ENCODE assay signal across 8 mouse cellular contexts in genomic region chr16:29560869-29561268, GRCm38 (mm10). TPM values are rescaled to one million over a fixed set of nuclear protein-coding genes. Genes with fewer than 3 reads are reported as not detected.
DNase-seq lines count a peak whose midpoint lies in the region; ATAC-seq and TF ChIP-seq lines count a peak whose summit lies in the region.

No protein-coding gene starts in this region.

- TF ChIP-seq EP300 in stomach, postnatal 0 days (optimal IDR thresholded peaks at IDR 0.05): no peak

- no peak overlapping the region for H3K9ac ChIP-seq in embryonic facial prominence, embryonic 13.5 days
- no peak overlapping the region for H3K9ac ChIP-seq in stomach, postnatal 0 days (ENCODE audit: low read length)

- peaks cover 9% of the 10 kb centered on the region; the same call in 1 of the 2 replicates for H3K27me3 ChIP-seq in embryonic facial prominence, embryonic 13.5 days
- H3K27me3 ChIP-seq in hindbrain, embryonic 10.5 days (ENCODE audit: insufficient read depth, poor library complexity, severe bottlenecking): no peaks in the 10 kb centered on the region
- no peaks in the 10 kb centered on the region for H3K27me3 ChIP-seq in stomach, postnatal 0 days (ENCODE audit: control insufficient read depth, insufficient read depth, low read length)

- no peak overlapping the region for H3K4me3 ChIP-seq in embryonic facial prominence, embryonic 13.5 days
- H3K4me3 ChIP-seq in hindbrain, embryonic 10.5 days: no peak overlapping the region
- H3K4me3 ChIP-seq in stomach, postnatal 0 days (ENCODE audit: low read depth, low read length): peak overlapping the region; percentile 8; the same call in 1 of the 2 replicates

- peak overlapping the region; percentile 49 for H3K4me2 ChIP-seq in embryonic facial prominence, embryonic 13.5 days
- H3K4me2 ChIP-seq in stomach, postnatal 0 days (replicated peaks; ENCODE audit: low read depth): peak overlapping the region; percentile 31; the same call in 1 of the 2 replicates

- no peak for ATAC-seq in embryonic facial prominence, embryonic 13.5 days (ENCODE audit: insufficient number of reproducible peaks, insufficient read depth, low FRiP score, low TSS enrichment, low read depth)
- ATAC-seq in stomach, postnatal 0 days (ENCODE audit: low FRiP score, low TSS enrichment): no peak

- peak; percentile 64 for DNase-seq in adrenal gland, postnatal 10 days
- DNase-seq in adrenal gland, adult 8-10 months: no peak
- peak; percentile 72 for DNase-seq in R1 (ENCODE audit: low read depth, low spot score)
- peak; percentile 14 for DNase-seq in hindbrain, embryonic 10.5 days (ENCODE audit: low spot score)
- DNase-seq in layer of hippocampus, postnatal 10 days (ENCODE audit: low spot score in 2 of 2): peak; percentile 54 to 60
- peak; percentile 69 for DNase-seq in mesoderm, embryonic 11.5 days (ENCODE audit: low read depth, low spot score)
- peak; percentile 44 for DNase-seq in stomach, postnatal 0 days (ENCODE audit: low spot score)

- TF ChIP-seq CTCF in stomach, postnatal 0 days (IDR thresholded peaks at IDR 0.05; ENCODE audit: low read depth): peak; percentile 84

- H3K4me1 ChIP-seq in embryonic facial prominence, embryonic 13.5 days: no peaks in the 10 kb centered on the region
- no peaks in the 10 kb centered on the region for H3K4me1 ChIP-seq in hindbrain, embryonic 10.5 days (replicated peaks)
- no peaks in the 10 kb centered on the region for H3K4me1 ChIP-seq in stomach, postnatal 0 days (replicated peaks; ENCODE audit: control insufficient read depth, insufficient read depth)

- H3K9me3 ChIP-seq in embryonic facial prominence, embryonic 13.5 days: no peaks in the 10 kb centered on the region
- H3K9me3 ChIP-seq in hindbrain, embryonic 10.5 days: no peaks in the 10 kb centered on the region
- H3K9me3 ChIP-seq in stomach, postnatal 0 days (ENCODE audit: control insufficient read depth, low read length): no peaks in the 10 kb centered on the region

- H3K36me3 ChIP-seq in embryonic facial prominence, embryonic 13.5 days: no peaks in the 10 kb centered on the region
- H3K36me3 ChIP-seq in hindbrain, embryonic 10.5 days: no peaks in the 10 kb centered on the region
- no peaks in the 10 kb centered on the region for H3K36me3 ChIP-seq in stomach, postnatal 0 days (ENCODE audit: control insufficient read depth, insufficient read depth, low read length)

- WGBS in embryonic facial prominence, embryonic 13.5 days: 5% methylated on average over 7 of the region's 7 CpGs
- WGBS in hindbrain, embryonic 10.5 days: 11% methylated on average over 7 of the region's 7 CpGs
- WGBS in stomach, postnatal 0 days: 4% methylated on average over 7 of the region's 7 CpGs

- no peak overlapping the region for H3K27ac ChIP-seq in embryonic facial prominence, embryonic 13.5 days
- H3K27ac ChIP-seq in hindbrain, embryonic 10.5 days: no peak overlapping the region
- H3K27ac ChIP-seq in stomach, postnatal 0 days (replicated peaks): no peak overlapping the region

RNA-seq across cellular contexts. Expression of gene Atp13a4, which starts 16.2 kb away (rescaled TPM):
- under 1 TPM in 1 of 2 experiments, not detected in 1; 0.42 TPM for total RNA-seq in adrenal gland, postnatal 10 days (2021)
- not detected for total RNA-seq in adrenal gland, adult 8-10 months (2022)
- polyA plus RNA-seq in embryonic facial prominence, embryonic 13.5 days (2015; fragmentation: Nextera tagmentation; extraction: Ambion mirVana): 0.12 and 0.48 TPM in 2 replicates
- polyA plus RNA-seq in hindbrain, embryonic 10.5 days (2016; fragmentation: Nextera tagmentation; extraction: Ambion mirVana): 0.25 TPM in 1 of 2 replicates, not detected in the other
- total RNA-seq in layer of hippocampus, postnatal 10 days (2021): 10 to 100 TPM; 10.3 to 14.1 TPM
- polyA plus RNA-seq in stomach, postnatal 0 days (2015; fragmentation: Nextera tagmentation; extraction: Ambion mirVana): 1.5 and 1.7 TPM in 2 replicates

RNA-seq across cellular contexts. Expression of gene Opa1, which starts 18.3 kb away (rescaled TPM):
- 100 to 1,000 TPM in 1 of 2 experiments, 10 to 100 TPM in 1; 99.7 to 113 TPM for total RNA-seq in adrenal gland, postnatal 10 days (2021)
- 10 to 100 TPM; 76.1 to 85.5 (median 81.6) TPM for total RNA-seq in adrenal gland, adult 8-10 months (2022)
- 29.6 and 32.4 TPM in 2 replicates for polyA plus RNA-seq in embryonic facial prominence, embryonic 13.5 days (2015; fragmentation: Nextera tagmentation; extraction: Ambion mirVana)
- polyA plus RNA-seq in hindbrain, embryonic 10.5 days (2016; fragmentation: Nextera tagmentation; extraction: Ambion mirVana): 36.9 and 38.8 TPM in 2 replicates
- 100 to 1,000 TPM; 109 to 110 TPM for total RNA-seq in layer of hippocampus, postnatal 10 days (2021)
- polyA plus RNA-seq in stomach, postnatal 0 days (2015; fragmentation: Nextera tagmentation; extraction: Ambion mirVana): 14.5 and 16.1 TPM in 2 replicates

Comparison
In these comparisons a context has a peak if more than half of its experiments do, and no peak if none do; other contexts are left out.
1. RNA of gene Atp13a4, which starts 16.2 kb away (total RNA-seq): 10.3 to 14.1 TPM in layer of hippocampus, postnatal 10 days; 0.42 TPM in adrenal gland, postnatal 10 days and not detected in adrenal gland, adult 8-10 months; every median in the first group is over 4 times any median in the second.